Mouse (Mus musculus): ENCODE results near the gene AU018091.
"Not testable (repeated sequence)": the region's sequence is repeated elsewhere in the genome, so short reads cannot be mapped to it uniquely, and the experiment has no call there.

AU018091 gene

GRCm38 (mm10) chr7:3168925-3169324, at the start of gene AU018091:
Gene AU018091 (minus strand): TSS chr7:3169203.
- no peak for DNase-seq (ENCODE audit: extremely low spot score)

DNA sequence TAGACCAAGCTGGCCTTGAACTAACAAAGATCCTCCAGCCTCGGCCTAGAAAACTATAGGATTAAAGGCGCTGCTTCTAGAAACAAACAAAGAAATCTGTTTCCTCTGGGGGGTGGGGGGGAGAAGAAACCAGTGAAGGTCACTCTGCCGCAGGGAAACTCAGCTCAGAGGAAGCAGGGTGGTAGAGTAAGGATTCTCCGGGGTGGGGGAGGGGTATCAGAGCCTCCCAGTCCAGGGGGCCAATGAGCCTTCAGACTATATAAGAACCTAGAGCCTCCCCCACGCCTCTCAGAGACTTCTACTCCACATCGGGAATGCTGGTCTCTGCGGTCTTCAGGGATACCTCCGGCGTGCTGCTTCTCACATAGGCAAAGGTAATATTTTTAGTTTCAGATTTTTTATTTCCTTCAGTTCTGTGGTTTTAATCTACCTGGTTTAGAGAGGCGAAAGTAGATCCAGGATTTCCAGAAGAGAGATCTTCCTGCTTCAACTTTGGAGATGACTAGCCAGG, 48.6 kb upstream of the AU018091 start:
- no peak for DNase-seq (ENCODE audit: extremely low spot score)

GRCm38 (mm10) chr7:3216331-3216730, 47.3 kb upstream of the AU018091 start:
- DNase-seq (ENCODE audit: extremely low spot score), result no peak

- no peak for DNase-seq (ENCODE audit: extremely low spot score)
These were observed 44.6 kb upstream of the AU018091 start for GRCm38 (mm10) chr7:3213557-3213956.

- no peak for DNase-seq (ENCODE audit: extremely low spot score)
These were observed 44.2 kb upstream of the AU018091 start for GRCm38 (mm10) chr7:3213156-3213555.

- no peak for DNase-seq (ENCODE audit: extremely low spot score)
These were observed 43.2 kb upstream of the AU018091 start for GRCm38 (mm10) chr7:3212002-3212790.

GRCm38 (mm10) chr7:3211518-3211917, 42.5 kb upstream of the AU018091 start:
- no peak for DNase-seq (ENCODE audit: extremely low spot score)

DNA sequence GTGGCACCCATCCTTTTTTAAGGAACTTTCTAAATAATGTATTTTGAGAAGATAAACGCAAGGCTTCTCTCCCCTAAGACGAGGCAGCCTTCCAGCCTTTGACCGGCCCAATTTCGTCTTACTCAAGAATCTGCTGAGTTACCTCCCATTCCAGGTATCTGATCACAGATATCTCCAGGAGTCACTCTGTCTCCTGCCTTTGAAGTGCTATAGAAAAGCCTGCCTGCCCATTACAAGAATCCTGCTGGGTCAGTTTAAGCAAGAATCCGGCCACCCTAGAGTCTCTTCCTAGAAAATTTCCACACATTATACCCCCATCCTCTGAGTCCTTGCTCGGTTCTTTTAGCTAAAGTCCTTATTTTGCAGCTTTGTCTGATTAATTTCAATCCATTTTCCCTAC, 41.6 kb upstream of the AU018091 start:
- DNase-seq (ENCODE audit: extremely low spot score), result no peak

DNA sequence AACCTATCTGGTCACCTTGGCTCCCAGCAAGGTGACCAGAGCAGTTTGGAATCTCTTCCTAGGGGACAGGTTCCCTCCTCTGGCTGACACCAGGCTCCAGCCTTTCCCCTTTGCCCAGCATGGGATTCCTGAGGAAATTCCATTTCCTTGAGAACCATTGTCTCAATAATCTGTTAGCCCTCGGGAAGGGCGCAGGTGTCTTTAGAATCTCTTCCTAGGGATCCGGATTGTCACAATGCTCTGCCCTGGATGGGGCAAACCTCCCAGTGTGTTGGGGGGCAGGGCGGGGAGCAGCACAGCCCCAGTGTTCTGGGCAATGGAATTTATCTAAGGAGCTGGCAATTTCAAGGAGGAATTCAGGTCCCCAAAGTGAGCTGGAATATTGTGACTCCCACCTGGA, 37.5 kb upstream of the AU018091 start:
- DNase-seq (ENCODE audit: extremely low spot score), result no peak

DNA sequence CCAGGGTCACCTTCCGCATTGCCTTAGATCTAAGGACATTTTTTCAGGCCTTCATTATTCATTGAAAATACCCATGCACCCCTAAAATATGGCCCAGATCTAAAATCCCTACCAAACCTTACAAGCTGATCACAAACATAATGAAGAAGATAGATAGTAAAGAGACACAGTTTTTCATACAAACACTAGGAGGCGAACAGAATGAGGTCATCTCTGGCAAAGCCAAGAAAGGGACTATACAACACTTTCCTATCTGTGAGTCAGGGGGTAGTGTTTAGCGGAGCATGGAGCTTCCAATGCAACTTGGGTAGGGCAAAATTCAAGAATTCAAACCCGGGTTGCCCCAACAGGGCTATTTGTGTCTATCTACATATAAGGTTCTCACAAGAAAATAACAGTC, 35.6 kb upstream of the AU018091 start:
- no peak for DNase-seq (ENCODE audit: extremely low spot score)

GRCm38 (mm10) chr7:3203890-3204289, 34.9 kb upstream of the AU018091 start:
- no peak for DNase-seq (ENCODE audit: extremely low spot score)

GRCm38 (mm10) chr7:3201134-3201705, 32.2 kb upstream of the AU018091 start:
- DNase-seq (ENCODE audit: extremely low spot score), result no peak

DNA sequence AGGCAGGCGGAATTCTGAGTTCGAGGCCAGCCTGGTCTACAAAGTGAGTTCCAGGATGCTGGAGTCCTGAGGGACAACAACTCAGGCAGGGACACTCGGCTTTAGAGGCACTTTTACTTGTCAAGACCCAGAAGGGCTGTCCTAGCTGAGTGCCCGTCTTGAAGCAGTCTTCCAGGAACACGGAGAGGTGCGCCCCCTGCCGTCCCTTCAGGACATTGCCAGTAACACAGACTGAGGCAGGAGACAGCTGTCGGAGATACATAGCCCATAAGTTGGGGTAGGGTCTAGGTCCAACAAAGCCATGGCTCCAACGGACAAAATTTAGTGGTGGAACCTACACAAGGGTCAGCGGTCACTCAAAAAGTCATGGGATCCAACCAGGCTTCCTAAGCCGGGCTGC, 29.9 kb upstream of the AU018091 start:
- no peak for DNase-seq (ENCODE audit: extremely low spot score)

DNA sequence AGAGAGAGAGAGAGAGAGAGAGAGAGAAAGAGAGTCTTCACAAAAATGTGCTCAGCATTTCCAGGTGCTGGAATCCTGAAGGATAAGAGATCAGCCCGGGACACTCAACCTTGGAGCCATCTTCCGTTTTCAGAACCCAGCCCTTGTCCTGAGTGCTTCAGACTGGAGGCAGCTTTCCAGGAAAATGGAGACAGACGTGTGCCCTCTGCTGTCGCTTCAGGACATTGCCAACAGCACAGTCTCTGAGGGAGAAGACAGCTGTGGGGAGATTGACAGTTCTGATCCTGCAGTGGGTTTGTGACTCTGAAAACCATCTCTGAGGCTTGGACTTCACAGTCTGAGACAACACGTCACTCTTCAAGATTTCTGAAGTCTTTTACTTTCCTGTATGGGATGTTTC, 26.8 kb upstream of the AU018091 start:
- DNase-seq (ENCODE audit: extremely low spot score), result no peak

DNA sequence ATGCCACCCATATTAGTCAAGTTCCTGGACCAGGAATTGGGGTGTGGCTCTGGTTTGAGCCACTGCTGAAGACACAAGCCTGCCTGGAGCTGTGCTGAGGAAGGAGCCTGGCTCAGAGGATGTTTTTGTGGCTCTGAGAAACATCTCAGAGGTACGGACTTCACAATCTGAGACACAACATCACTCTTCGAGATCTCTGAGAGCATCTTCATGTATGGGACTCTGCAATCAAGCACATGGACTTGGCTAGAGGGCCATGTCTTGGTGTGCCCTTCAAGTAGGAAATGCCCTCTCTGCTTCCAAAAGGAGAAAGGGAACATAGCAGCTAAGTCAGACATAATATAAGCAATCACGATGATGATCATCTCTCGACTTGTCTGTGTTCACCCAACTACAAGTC, 25.5 kb upstream of the AU018091 start:
- no peak for DNase-seq (ENCODE audit: extremely low spot score)

GRCm38 (mm10) chr7:3193905-3194304, 24.9 kb upstream of the AU018091 start:
- peak; percentile 29 for DNase-seq (ENCODE audit: extremely low spot score)

DNA sequence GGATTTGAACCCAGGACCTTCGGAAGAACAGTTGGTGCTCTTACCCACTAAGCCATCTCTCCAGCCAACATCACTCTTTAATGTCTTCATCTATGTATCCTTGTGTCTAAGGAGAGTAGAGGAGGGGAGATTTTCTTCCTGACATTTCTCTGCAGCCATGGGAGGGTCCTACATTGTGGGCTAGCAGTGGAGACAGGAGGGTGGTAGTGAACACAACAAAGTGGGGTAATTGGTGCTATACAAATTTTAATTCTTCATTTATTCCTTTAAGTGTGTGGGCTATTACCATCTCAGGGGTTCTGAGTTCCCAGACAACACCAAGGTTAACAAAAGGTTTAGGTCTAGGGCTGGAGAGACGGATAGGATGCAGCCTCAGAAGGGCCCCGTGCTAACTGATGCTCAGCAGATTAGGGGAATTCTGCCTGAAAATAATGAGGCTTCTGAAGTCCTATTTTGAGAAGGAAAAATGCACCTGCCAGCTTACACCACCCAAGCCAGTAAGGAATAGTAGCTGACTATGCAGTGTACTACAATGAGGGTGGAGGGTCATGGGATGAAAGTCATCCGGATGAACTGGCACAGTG, 24.1 kb upstream of the AU018091 start:
- no peak for DNase-seq (ENCODE audit: extremely low spot score)

- DNase-seq (ENCODE audit: extremely low spot score), result no peak
These were observed 23.0 kb upstream of the AU018091 start for GRCm38 (mm10) chr7:3191971-3192498.

GRCm38 (mm10) chr7:3186726-3187125, 17.7 kb upstream of the AU018091 start:
- not testable (repeated sequence) for DNase-seq (ENCODE audit: extremely low spot score)

DNA sequence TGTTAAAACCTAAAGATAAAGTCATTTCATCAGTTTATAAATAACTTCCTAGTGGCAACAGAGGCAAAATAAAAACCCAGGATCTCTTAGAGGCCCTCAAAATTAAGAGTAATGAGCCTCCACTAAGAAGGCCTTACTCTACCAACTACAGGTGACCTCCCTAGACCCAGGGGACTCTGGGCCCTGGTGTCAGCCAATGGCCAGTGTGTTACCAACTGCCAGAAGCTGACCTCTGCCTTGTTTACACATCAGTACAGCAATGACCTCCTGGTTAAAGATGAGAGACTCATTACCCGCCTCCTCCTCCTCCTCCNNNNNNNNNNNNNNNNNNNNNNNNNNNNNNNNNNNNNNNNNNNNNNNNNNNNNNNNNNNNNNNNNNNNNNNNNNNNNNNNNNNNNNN, 17.1 kb upstream of the AU018091 start:
- DNase-seq (ENCODE audit: extremely low spot score), result no peak

DNA sequence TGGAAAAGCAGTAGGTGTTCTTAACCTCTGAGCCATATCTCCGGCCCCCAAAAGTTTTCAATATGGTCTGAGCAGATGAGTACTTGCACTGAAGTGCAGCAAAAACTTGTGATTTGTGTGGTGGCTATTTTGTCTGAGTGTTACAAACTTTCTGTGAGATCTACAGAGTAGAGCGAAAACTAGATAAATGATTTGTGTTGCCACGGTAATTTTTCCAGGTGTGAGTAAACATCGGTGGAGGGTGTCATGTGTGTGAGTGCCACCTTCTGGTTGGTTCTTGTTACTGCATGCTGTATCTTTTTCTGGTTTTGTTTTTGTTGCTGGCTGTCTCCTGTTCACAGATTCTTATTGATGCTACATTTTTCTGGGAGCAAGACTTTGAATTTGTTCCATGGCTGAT, 15.4 kb upstream of the AU018091 start:
- DNase-seq (ENCODE audit: extremely low spot score), result peak; percentile 24

- DNase-seq (ENCODE audit: extremely low spot score), result not testable (repeated sequence)
These were observed 12.0 kb upstream of the AU018091 start for GRCm38 (mm10) chr7:3180958-3181357.

DNA sequence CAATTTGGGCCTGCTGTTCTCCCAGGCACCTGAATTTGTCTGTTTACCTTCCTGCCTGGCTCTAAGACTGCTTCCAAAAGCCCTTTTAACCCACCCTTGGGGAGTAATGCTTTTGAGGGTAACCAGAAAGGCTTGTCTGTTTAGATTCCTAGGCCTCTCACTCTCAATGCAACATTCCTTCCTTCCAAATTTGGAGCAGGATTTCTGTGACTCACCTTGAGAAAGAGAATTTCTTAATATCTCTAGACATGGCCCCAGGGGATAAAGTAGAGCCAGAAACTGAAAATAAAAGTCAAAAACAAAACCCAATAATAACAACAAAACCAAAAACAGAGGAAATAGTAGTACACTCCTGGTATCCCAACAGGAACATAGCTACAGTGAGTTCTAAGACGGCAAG, 707 bp downstream of the AU018091 start:
- no peak for DNase-seq (ENCODE audit: extremely low spot score)

Data from embryo, embryonic 9.5 days (tissue).